Mouse (Mus musculus) thymus, adult 18-20 months (tissue): Measurements from ENCODE around the gene March6.

Source experiments
- DNase-seq, 2 experiments: peaks; one replicate each; pipeline ENCODE4 v3.0.0; 2022; ENCODE audit warnings: mixed read lengths in 2 of 2

Gene March6

GRCm38 (mm10) chr15:31452336-31453097 is 78.3 kb downstream of the March6 start:
- no peak for DNase-seq

GRCm38 (mm10) chr15:31449772-31450171 is 81.1 kb downstream of the March6 start:
- DNase-seq, result no peak

GRCm38 (mm10) chr15:31447121-31447520 is 83.7 kb downstream of the March6 start:
- DNase-seq, result no peak

- no peak for DNase-seq
These were observed 88.2 kb downstream of the March6 start for GRCm38 (mm10) chr15:31442698-31443097.

GRCm38 (mm10) chr15:31441996-31442395 is 88.9 kb downstream of the March6 start:
- DNase-seq, result no peak

GRCm38 (mm10) chr15:31436811-31437210 is 94.0 kb downstream of the March6 start:
- no peak for DNase-seq

GRCm38 (mm10) chr15:31436083-31436482 is 94.8 kb downstream of the March6 start:
- DNase-seq, result no peak

- no peak for DNase-seq
These were observed 97.1 kb downstream of the March6 start for GRCm38 (mm10) chr15:31433768-31434167.

GRCm38 (mm10) chr15:31431847-31432246 is 99.0 kb downstream of the March6 start:
- no peak for DNase-seq

GRCm38 (mm10) chr15:31430014-31430413 is 100.8 kb downstream of the March6 start:
- DNase-seq, result no peak

- no peak for DNase-seq
These were observed 101.4 kb downstream of the March6 start for GRCm38 (mm10) chr15:31429429-31429828.

GRCm38 (mm10) chr15:31428571-31428970 is 102.3 kb downstream of the March6 start:
- no peak for DNase-seq

GRCm38 (mm10) chr15:31427390-31427789 is 103.5 kb downstream of the March6 start:
- DNase-seq, result no peak

- no peak for DNase-seq
These were observed 104.7 kb downstream of the March6 start for GRCm38 (mm10) chr15:31426066-31426706.

GRCm38 (mm10) chr15:31422649-31423369 is 108.0 kb downstream of the March6 start:
- DNase-seq, result no peak

GRCm38 (mm10) chr15:31419037-31419436 is 111.8 kb downstream of the March6 start:
- DNase-seq, result peak in 1 of 2 experiments; percentile 11

GRCm38 (mm10) chr15:31418686-31419024 is 112.2 kb downstream of the March6 start:
- no peak for DNase-seq

- DNase-seq, result peak; percentile 7 to 13
These were observed 112.8 kb downstream of the March6 start for GRCm38 (mm10) chr15:31417796-31418685.

GRCm38 (mm10) chr15:31417409-31417795 is 113.5 kb downstream of the March6 start:
- DNase-seq, result no peak

GRCm38 (mm10) chr15:31415181-31415580 is 115.7 kb downstream of the March6 start:
- DNase-seq, result no peak

- no peak for DNase-seq
These were observed 116.5 kb downstream of the March6 start for GRCm38 (mm10) chr15:31414179-31414898.

GRCm38 (mm10) chr15:31413662-31414061 is 117.2 kb downstream of the March6 start:
- DNase-seq, result no peak
